Mouse (Mus musculus) G1E (cell line): ENCODE measurements around the gene Myh7b. TPM values are rescaled to one million over a fixed set of nuclear protein-coding genes. Genes with fewer than 3 reads are reported as not detected.

ENCODE experiments used
- ATAC-seq: 2 replicates; pipeline ENCODE4 v1.8.0; 2016; ENCODE audit warnings: mild to moderate bottlenecking; ENCODE audit not compliant: insufficient number of reproducible peaks, poor library complexity, low FRiP score, severe bottlenecking; ENCODE audit errors: extremely low read depth
- DNase-seq: peaks from one replicate; pipeline ENCODE4 v3.0.0; 2012; ENCODE audit warnings: low spot score
- H3K27me3 ChIP-seq: 2 replicates; pipeline ENCODE4 v1.6.1; 2012; ENCODE audit warnings: mild to moderate bottlenecking, low read length, inconsistent platforms; ENCODE audit not compliant: insufficient read depth
- H3K36me3 ChIP-seq: replicated peaks from 2 replicates; pipeline ENCODE3; 2012; ENCODE audit warnings: mild to moderate bottlenecking, inconsistent platforms
- H3K4me1 ChIP-seq: 2 replicates; pipeline ENCODE4 v1.6.1; 2012; ENCODE audit warnings: low read depth, low read length, inconsistent platforms, mixed read lengths; ENCODE audit not compliant: insufficient read depth
- H3K4me3 ChIP-seq: 2 replicates; pipeline ENCODE4 v1.5.1; 2012; ENCODE audit warnings: low read depth, mild to moderate bottlenecking, inconsistent platforms, low read length, moderate library complexity, mixed read lengths
- H3K9me3 ChIP-seq: replicated peaks from 2 replicates; pipeline ENCODE4 v1.6.1; 2012; ENCODE audit warnings: inconsistent platforms
- CTCF ChIP-seq: IDR thresholded peaks from 2 replicates; pipeline ENCODE4 v1.5.1; 2012; ENCODE audit warnings: low read depth, low read length, inconsistent platforms, mixed read lengths
- GATA1 ChIP-seq: IDR thresholded peaks from 2 replicates; pipeline ENCODE4 v1.6.1; 2012; ENCODE audit warnings: borderline replicate concordance, low read length, inconsistent platforms, mixed read lengths
- GATA2 ChIP-seq: IDR thresholded peaks from 2 replicates; pipeline ENCODE4 v1.6.1; 2012; ENCODE audit warnings: low read depth, low read length, inconsistent platforms, borderline replicate concordance
- POLR2AphosphoS5 ChIP-seq: IDR thresholded peaks from 2 replicates; pipeline ENCODE4 v1.6.1; 2012; ENCODE audit warnings: low read depth, low read length, inconsistent platforms; ENCODE audit not compliant: insufficient replicate concordance
- TAL1 ChIP-seq: conservative IDR thresholded peaks from 2 replicates; pipeline ENCODE4 v1.6.1; 2012; ENCODE audit warnings: low read depth, low read length, inconsistent platforms, mixed read lengths
- polyA plus RNA-seq: library from polyadenylated mRNA; stranded (reverse); fragments of >175 nt; gene quantifications from 2 replicates; pipeline ENCODE4 v1.2.3, GENCODE M21; 2012
- total RNA-seq, 2 experiments: library from RNA; stranded (forward) in 1 of 2; stranded (reverse) in 1 of 2; fragments of 200-1000 nt in 1 of 2; fragments of >200 nt in 1 of 2; fragmentation: Nextera tagmentation in 1 of 2; gene quantifications; 2 replicates each; pipeline ENCODE4 v1.2.3; 2014 to 2017

Myh7b gene
- total RNA-seq (2014; fragmentation: Nextera tagmentation) (2.3 and 2.4 TPM in 2 replicates), total RNA-seq (2017) (1.4 and 1.7 TPM in 2 replicates), polyA plus RNA-seq (8.3 and 11.1 TPM in 2 replicates)

DNA sequence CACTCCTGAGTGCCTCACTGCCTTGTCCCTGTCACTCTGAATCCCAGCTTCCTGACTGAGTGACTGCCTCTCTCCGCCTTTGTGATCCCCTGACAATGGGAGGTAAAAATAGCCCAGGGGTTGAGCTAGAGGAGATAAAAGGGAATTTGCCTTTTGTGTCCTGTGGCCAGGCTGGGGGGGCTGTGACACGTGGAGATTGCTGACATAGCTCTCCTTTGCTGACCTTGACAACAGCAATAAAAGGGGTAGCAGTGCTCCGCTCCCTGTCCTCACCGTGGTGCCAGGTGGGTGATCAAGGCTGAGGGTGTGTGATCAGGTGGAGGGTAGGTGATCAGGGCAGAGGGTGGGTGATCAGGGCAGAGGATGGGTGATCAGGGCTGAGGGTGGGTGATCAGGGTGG lies at the start of gene Myh7b:
TSS of gene Myh7b (plus strand) at position 235 of the 400 bp plus-strand sequence.
- peaks cover 56% of the 10 kb centered on the region for H3K4me1 ChIP-seq
- H3K9me3 ChIP-seq = peaks cover 9% of the 10 kb centered on the region
- ATAC-seq (no peak), DNase-seq (no peak)
- H3K4me3 ChIP-seq = no peak within 1 kb of the TSS
- no peaks in the 10 kb centered on the region for H3K36me3 ChIP-seq
- no peaks in the 10 kb centered on the region for H3K27me3 ChIP-seq
- TF ChIP-seq CTCF (no peak), POLR2AphosphoS5 (no peak), GATA2 (no peak), TAL1 (no peak)

- Histone ChIP-seq H3K9me3 (peaks cover 5% of the 10 kb centered on the region; the same call in 1 of the 2 replicates), H3K4me3 (no peak overlapping the region), H3K4me1 (peaks cover 42% of the 10 kb centered on the region), H3K27me3 (no peaks in the 10 kb centered on the region), H3K36me3 (peaks cover 92% of the 10 kb centered on the region)
- no peak for DNase-seq
- ATAC-seq = no peak
- no peak for TF ChIP-seq CTCF
These were observed 48.8 kb upstream of the Myh7b start for GRCm38 (mm10) chr2:155562209-155562608.

DNA sequence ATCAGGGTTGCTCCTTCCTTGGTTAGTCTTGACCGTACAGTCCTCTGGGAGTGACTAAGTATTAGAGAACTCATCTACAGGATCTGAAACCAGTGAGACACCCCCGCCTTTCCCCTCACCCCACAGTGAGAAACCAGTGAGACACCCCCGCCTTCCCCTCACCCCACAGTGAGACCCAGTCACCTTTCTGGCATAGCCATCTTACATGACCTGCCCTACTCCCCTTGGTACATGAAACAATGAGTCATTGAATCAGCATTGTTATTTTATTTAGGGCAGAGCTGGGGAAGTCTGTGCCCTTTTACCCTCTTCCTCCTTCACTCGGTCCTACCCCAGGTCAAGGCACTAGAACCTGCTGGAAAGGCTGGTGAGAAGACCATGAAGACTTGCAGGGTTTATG lies 48.1 kb upstream of the Myh7b start:
- Histone ChIP-seq H3K4me3 (no peak overlapping the region), H3K4me1 (peaks cover 47% of the 10 kb centered on the region), H3K9me3 (peaks cover 5% of the 10 kb centered on the region; the same call in 1 of the 2 replicates), H3K27me3 (no peaks in the 10 kb centered on the region), H3K36me3 (peaks cover 90% of the 10 kb centered on the region)
- DNase-seq (no peak), ATAC-seq (no peak)
- TF ChIP-seq GATA1 (no peak), POLR2AphosphoS5 (no peak), GATA2 (no peak), TAL1 (no peak), CTCF (no peak)

GRCm38 (mm10) chr2:155567751-155568150 lies 43.3 kb upstream of the Myh7b start:
- Histone ChIP-seq H3K27me3 (no peaks in the 10 kb centered on the region), H3K36me3 (peaks cover 72% of the 10 kb centered on the region), H3K4me3 (peak overlapping the region; percentile 48; the same call in 1 of the 2 replicates), H3K9me3 (peaks cover 5% of the 10 kb centered on the region; the same call in 1 of the 2 replicates), H3K4me1 (peaks cover 59% of the 10 kb centered on the region)
- ATAC-seq (peak; percentile 84), DNase-seq (peak; percentile 73)
- TF ChIP-seq GATA2 (no peak), TAL1 (peak; percentile 85), CTCF (no peak)

DNA sequence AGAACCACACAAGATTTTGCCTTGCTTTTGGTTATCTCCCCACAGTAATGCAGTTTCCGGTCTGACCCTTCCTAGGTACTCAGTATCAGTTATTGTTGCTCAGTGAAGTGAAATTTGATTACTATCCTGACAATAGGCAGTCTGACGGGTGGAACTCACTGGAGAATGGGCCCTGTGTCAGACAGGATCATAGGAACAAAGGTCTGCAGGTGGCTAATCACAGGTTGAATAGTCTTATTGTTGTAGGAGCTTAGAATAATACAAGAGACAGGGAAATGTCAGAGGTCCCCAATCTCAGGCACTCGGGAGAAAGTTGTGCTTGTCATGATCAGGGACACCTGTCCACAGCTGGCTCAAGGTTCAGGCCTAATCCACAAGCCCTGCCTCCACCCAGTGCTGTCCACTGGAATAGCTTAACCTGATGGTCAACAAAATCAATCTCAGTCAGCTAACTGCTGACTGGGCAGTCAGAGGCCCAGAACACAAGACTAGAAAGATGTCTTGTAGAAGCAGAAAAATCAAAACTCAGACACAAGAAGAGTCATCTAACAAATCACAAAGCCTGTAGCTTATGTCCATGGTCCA lies 41.7 kb upstream of the Myh7b start:
- DNase-seq (no peak), ATAC-seq (peak; percentile 52; the same call in 1 of the 2 replicates)
- Histone ChIP-seq H3K9me3 (peaks cover 5% of the 10 kb centered on the region; the same call in 1 of the 2 replicates), H3K4me1 (peaks cover 53% of the 10 kb centered on the region), H3K4me3 (no peak overlapping the region), H3K27me3 (no peaks in the 10 kb centered on the region), H3K36me3 (peaks cover 72% of the 10 kb centered on the region)
- no peak for TF ChIP-seq POLR2AphosphoS5
- no peak for TF ChIP-seq GATA2
- TF ChIP-seq GATA1 = no peak
- TF ChIP-seq CTCF = no peak
- no peak for TF ChIP-seq TAL1

GRCm38 (mm10) chr2:155573001-155573400 lies 38.0 kb upstream of the Myh7b start:
- DNase-seq (no peak), ATAC-seq (no peak)
- Histone ChIP-seq H3K27me3 (no peaks in the 10 kb centered on the region), H3K36me3 (peaks cover 74% of the 10 kb centered on the region), H3K4me1 (peaks cover 34% of the 10 kb centered on the region), H3K4me3 (no peak overlapping the region), H3K9me3 (no peaks in the 10 kb centered on the region)
- TF ChIP-seq GATA2 (no peak), POLR2AphosphoS5 (no peak), TAL1 (no peak), CTCF (no peak), GATA1 (no peak)

GRCm38 (mm10) chr2:155573996-155574395 lies 37.0 kb upstream of the Myh7b start:
- no peak for TF ChIP-seq TAL1
- TF ChIP-seq GATA1 = no peak
- TF ChIP-seq GATA2 = no peak
- no peak for TF ChIP-seq CTCF
- TF ChIP-seq POLR2AphosphoS5 = no peak
- DNase-seq = no peak
- no peaks in the 10 kb centered on the region for H3K9me3 ChIP-seq
- peaks cover 28% of the 10 kb centered on the region for H3K4me1 ChIP-seq
- H3K27me3 ChIP-seq = no peaks in the 10 kb centered on the region
- no peak overlapping the region for H3K4me3 ChIP-seq
- ATAC-seq = no peak
- peaks cover 81% of the 10 kb centered on the region for H3K36me3 ChIP-seq
